Mouse (Mus musculus): ENCODE results near the gene Eid3. TPM values are rescaled to one million over a fixed set of nuclear protein-coding genes. Genes with fewer than 3 reads are reported as not detected.

The Eid3 gene
- total RNA-seq, 1 experiment, result 8.9 TPM

- in situ Hi-C loops (cut with MboI; ENCODE audit: low sequenced_read_pairs in 2 of 2, unreplicated experiment in 2 of 2), result no loop called here
- Histone ChIP-seq H3K36me3 (ENCODE audit: control insufficient read depth, insufficient read depth, low read length, poor library complexity, severe bottlenecking) (peaks cover 28% of the 10 kb centered on the region), H3K4me1 (ENCODE audit: control insufficient read depth in 2 of 2, insufficient read depth in 2 of 2, low read length in 2 of 2, poor library complexity in 1 of 2) (peaks cover 4 to 9% of the 10 kb centered on the region in 2 experiments; a peak in 1 of 4 replicates), H3K9ac (ENCODE audit: insufficient read depth, low read depth, low read length, poor library complexity, severe bottlenecking) (no peak overlapping the region), H3K27ac (ENCODE audit: insufficient read depth, low read depth, low read length, poor library complexity, severe bottlenecking) (no peak overlapping the region), H3K4me3 (ENCODE audit: insufficient read depth in 1 of 2, low read depth in 1 of 2, low read length in 2 of 2, poor library complexity in 1 of 2, severe bottlenecking in 1 of 2) (no peak overlapping the region), H3K9me3 (ENCODE audit: control insufficient read depth, insufficient read depth, low read depth, low read length) (no peaks in the 10 kb centered on the region)
- no peak for DNase-seq (ENCODE audit: low read depth, low spot score)
- no peak for TF ChIP-seq ZC3H11A (IDR thresholded peaks at IDR 0.05; ENCODE audit: borderline replicate concordance, low read depth, low read length)
- TF ChIP-seq CHD2 (IDR thresholded peaks at IDR 0.05; ENCODE audit: low read depth, low read length), result no peak
- no peak for TF ChIP-seq ZNF384 (IDR thresholded peaks at IDR 0.05; ENCODE audit: low read depth, low read length)
- TF ChIP-seq HCFC1 (IDR thresholded peaks at IDR 0.05; ENCODE audit: borderline replicate concordance, insufficient read depth, low read length), result no peak
- no peak for TF ChIP-seq MAFK (IDR thresholded peaks at IDR 0.05; ENCODE audit: insufficient read depth, low read depth, low read length)
These were observed 2.1 kb downstream of the Eid3 start for GRCm38 (mm10) chr10:82868418-82869086.

GRCm38 (mm10) chr10:82875446-82875845 lies 9.0 kb downstream of the Eid3 start:
- no peak overlapping the region for H3K9ac ChIP-seq (ENCODE audit: insufficient read depth, low read depth, low read length, poor library complexity, severe bottlenecking)
- no peak for TF ChIP-seq ZC3H11A (IDR thresholded peaks at IDR 0.05; ENCODE audit: borderline replicate concordance, low read depth, low read length)
- no peak for TF ChIP-seq MAFK (IDR thresholded peaks at IDR 0.05; ENCODE audit: insufficient read depth, low read depth, low read length)
- no peak for TF ChIP-seq ZNF384 (IDR thresholded peaks at IDR 0.05; ENCODE audit: low read depth, low read length)
- TF ChIP-seq HCFC1 (IDR thresholded peaks at IDR 0.05; ENCODE audit: borderline replicate concordance, insufficient read depth, low read length), result no peak
- no peak for TF ChIP-seq CHD2 (IDR thresholded peaks at IDR 0.05; ENCODE audit: low read depth, low read length)
- in situ Hi-C loops (cut with MboI; ENCODE audit: low sequenced_read_pairs in 2 of 2, unreplicated experiment in 2 of 2), result no loop called here

GRCm38 (mm10) chr10:82876076-82876796 lies 9.8 kb downstream of the Eid3 start:
- H3K9me3 ChIP-seq (ENCODE audit: control insufficient read depth, insufficient read depth, low read depth, low read length), result no peaks in the 10 kb centered on the region
- no peak overlapping the region for H3K4me3 ChIP-seq (ENCODE audit: insufficient read depth in 1 of 2, low read depth in 1 of 2, low read length in 2 of 2, poor library complexity in 1 of 2, severe bottlenecking in 1 of 2)
- H3K27ac ChIP-seq (ENCODE audit: insufficient read depth, low read depth, low read length, poor library complexity, severe bottlenecking), result no peak overlapping the region
- in situ Hi-C loops (cut with MboI; ENCODE audit: low sequenced_read_pairs in 2 of 2, unreplicated experiment in 2 of 2), result no loop called here
- H3K4me1 ChIP-seq (ENCODE audit: control insufficient read depth in 2 of 2, insufficient read depth in 2 of 2, low read length in 2 of 2, poor library complexity in 1 of 2), result peaks cover 0 to 4% of the 10 kb centered on the region in 2 experiments; a peak in 1 of 4 replicates
- H3K36me3 ChIP-seq (ENCODE audit: control insufficient read depth, insufficient read depth, low read length, poor library complexity, severe bottlenecking), result peaks cover 67% of the 10 kb centered on the region
- no peak for DNase-seq (ENCODE audit: low read depth, low spot score)
- TF ChIP-seq CHD2 (IDR thresholded peaks at IDR 0.05; ENCODE audit: low read depth, low read length), result no peak
- TF ChIP-seq ZC3H11A (IDR thresholded peaks at IDR 0.05; ENCODE audit: borderline replicate concordance, low read depth, low read length), result no peak
- TF ChIP-seq HCFC1 (IDR thresholded peaks at IDR 0.05; ENCODE audit: borderline replicate concordance, insufficient read depth, low read length), result no peak
- no peak for TF ChIP-seq ZNF384 (IDR thresholded peaks at IDR 0.05; ENCODE audit: low read depth, low read length)
- no peak for TF ChIP-seq MAFK (IDR thresholded peaks at IDR 0.05; ENCODE audit: insufficient read depth, low read depth, low read length)
- H3K9ac ChIP-seq (ENCODE audit: insufficient read depth, low read depth, low read length, poor library complexity, severe bottlenecking), result no peak overlapping the region

More at GRCm38 (mm10) chr10:82875446-82875845, 9.0 kb downstream of the Eid3 start:
- Histone ChIP-seq H3K9me3 (ENCODE audit: control insufficient read depth, insufficient read depth, low read depth, low read length) (no peaks in the 10 kb centered on the region), H3K36me3 (ENCODE audit: control insufficient read depth, insufficient read depth, low read length, poor library complexity, severe bottlenecking) (peaks cover 64% of the 10 kb centered on the region), H3K27ac (ENCODE audit: insufficient read depth, low read depth, low read length, poor library complexity, severe bottlenecking) (no peak overlapping the region), H3K4me3 (ENCODE audit: insufficient read depth in 1 of 2, low read depth in 1 of 2, low read length in 2 of 2, poor library complexity in 1 of 2, severe bottlenecking in 1 of 2) (no peak overlapping the region), H3K4me1 (ENCODE audit: control insufficient read depth in 2 of 2, insufficient read depth in 2 of 2, low read length in 2 of 2, poor library complexity in 1 of 2) (peaks cover 0 to 4% of the 10 kb centered on the region in 2 experiments; a peak in 1 of 4 replicates)
- no peak for DNase-seq (ENCODE audit: low read depth, low spot score)

GRCm38 (mm10) chr10:82887354-82887753 lies 20.9 kb downstream of the Eid3 start:
- Histone ChIP-seq H3K9me3 (ENCODE audit: control insufficient read depth, insufficient read depth, low read depth, low read length) (no peaks in the 10 kb centered on the region), H3K27ac (ENCODE audit: insufficient read depth, low read depth, low read length, poor library complexity, severe bottlenecking) (no peak overlapping the region; the same call in 1 of the 2 replicates), H3K4me1 (ENCODE audit: control insufficient read depth in 2 of 2, insufficient read depth in 2 of 2, low read length in 2 of 2, poor library complexity in 1 of 2) (peaks cover 0 to under 1% of the 10 kb centered on the region in 2 experiments; a peak in 1 of 4 replicates), H3K9ac (ENCODE audit: insufficient read depth, low read depth, low read length, poor library complexity, severe bottlenecking) (no peak overlapping the region), H3K36me3 (ENCODE audit: control insufficient read depth, insufficient read depth, low read length, poor library complexity, severe bottlenecking) (peaks cover 70% of the 10 kb centered on the region), H3K4me3 (ENCODE audit: insufficient read depth in 1 of 2, low read depth in 1 of 2, low read length in 2 of 2, poor library complexity in 1 of 2, severe bottlenecking in 1 of 2) (no peak overlapping the region)
- in situ Hi-C loops (cut with MboI; ENCODE audit: low sequenced_read_pairs in 2 of 2, unreplicated experiment in 2 of 2), result no loop called here
- no peak for TF ChIP-seq MAFK (IDR thresholded peaks at IDR 0.05; ENCODE audit: insufficient read depth, low read depth, low read length)
- no peak for TF ChIP-seq HCFC1 (IDR thresholded peaks at IDR 0.05; ENCODE audit: borderline replicate concordance, insufficient read depth, low read length)
- no peak for TF ChIP-seq CHD2 (IDR thresholded peaks at IDR 0.05; ENCODE audit: low read depth, low read length)
- TF ChIP-seq ZC3H11A (IDR thresholded peaks at IDR 0.05; ENCODE audit: borderline replicate concordance, low read depth, low read length), result no peak
- TF ChIP-seq ZNF384 (IDR thresholded peaks at IDR 0.05; ENCODE audit: low read depth, low read length), result no peak
- no peak for DNase-seq (ENCODE audit: low read depth, low spot score)
